Mouse (Mus musculus): ENCODE measurements around the gene Scgb1b18. TPM values are rescaled to one million over a fixed set of nuclear protein-coding genes. Genes with fewer than 3 reads are reported as not detected.
"Not testable (repeated sequence)": the region's sequence is repeated elsewhere in the genome, so short reads cannot be mapped to it uniquely, and the experiment has no call there.

Gene Scgb1b18
- not detected in 2 replicates for polyA plus RNA-seq (2015; fragmentation: Nextera tagmentation; extraction: Ambion mirVana)

GRCm38 (mm10) chr7:33185268-33185667 is at the start of gene Scgb1b18:
Gene Scgb1b18 (plus strand): TSS chr7:33185568.
- not testable (repeated sequence) for DNase-seq (ENCODE audit: low spot score)

GRCm38 (mm10) chr7:33173764-33174163 is 11.6 kb upstream of the Scgb1b18 start, which contains the start of gene Scgb2b18:
Gene Scgb2b18 (minus strand): TSS chr7:33173864.
- not testable (repeated sequence) for DNase-seq (ENCODE audit: low spot score)

Other genes starting within 250 kb of the Scgb1b18 start
- 0.39 TPM in 1 of 2 replicates, not detected in the other for gene Scgb2b17, start 129.0 kb upstream of the Scgb1b18 start, polyA plus RNA-seq (2015; fragmentation: Nextera tagmentation; extraction: Ambion mirVana)
- not detected in 2 replicates for gene Scgb1b17, start 122.1 kb upstream of the Scgb1b18 start, polyA plus RNA-seq (2015; fragmentation: Nextera tagmentation; extraction: Ambion mirVana)
- gene Scgb2b18, start 11.7 kb upstream of the Scgb1b18 start, polyA plus RNA-seq (2015; fragmentation: Nextera tagmentation; extraction: Ambion mirVana) = not detected in 2 replicates
- gene Scgb2b19, start 94.8 kb downstream of the Scgb1b18 start, polyA plus RNA-seq (2015; fragmentation: Nextera tagmentation; extraction: Ambion mirVana) = not detected in 2 replicates
- gene Scgb1b19, start 101.7 kb downstream of the Scgb1b18 start, polyA plus RNA-seq (2015; fragmentation: Nextera tagmentation; extraction: Ambion mirVana) = not detected in 2 replicates
- not detected in 2 replicates for gene Scgb2b20, start 180.8 kb downstream of the Scgb1b18 start, polyA plus RNA-seq (2015; fragmentation: Nextera tagmentation; extraction: Ambion mirVana)
- not detected in 2 replicates for gene Scgb1b20, start 187.7 kb downstream of the Scgb1b18 start, polyA plus RNA-seq (2015; fragmentation: Nextera tagmentation; extraction: Ambion mirVana)